Mouse (Mus musculus) olfactory bulb, adult 2 months (tissue): ENCODE measurements around the gene Slc23a2. TPM values are rescaled to one million over a fixed set of nuclear protein-coding genes. Genes with fewer than 3 reads are reported as not detected.

Experiments
- H3K27ac ChIP-seq: fragments of 200-500 bp; 2 replicates; pipeline ENCODE4 v1.5.1; 2012; ENCODE audit warnings: low read depth, low read length; ENCODE audit not compliant: insufficient read depth
- H3K4me1 ChIP-seq: fragments of 200-500 bp; 2 replicates; pipeline ENCODE4 v1.6.1; 2012; ENCODE audit warnings: low read length; ENCODE audit not compliant: control insufficient read depth, insufficient read depth
- H3K4me3 ChIP-seq: fragments of 200-500 bp; 2 replicates; pipeline ENCODE4 v1.5.1; 2012; ENCODE audit warnings: mild to moderate bottlenecking, low read depth, low read length, moderate library complexity; ENCODE audit not compliant: insufficient read depth
- CTCF ChIP-seq: fragments of 200-500 bp; IDR thresholded peaks from 2 replicates; pipeline ENCODE4 v1.5.1; 2012; ENCODE audit warnings: low read depth, mild to moderate bottlenecking, low read length, moderate library complexity; ENCODE audit not compliant: insufficient read depth
- POLR2A ChIP-seq: fragments of 200-500 bp; IDR thresholded peaks from 2 replicates; pipeline ENCODE4 v1.6.1; 2012; ENCODE audit warnings: mild to moderate bottlenecking, low read depth, low read length, moderate library complexity; ENCODE audit not compliant: insufficient read depth
- WGBS: fragments of 180-500 bp; shearing (Covaris S2); methylation state at CpG from one replicate; pipeline ENCODE4 v1.1.7; 2018; 5-methylcytosine and 5-hydroxymethylcytosine counted together
- polyA plus RNA-seq: library from polyadenylated mRNA; stranded (reverse); fragments of >200 nt; gene quantifications from 2 replicates; pipeline ENCODE4 v1.2.4, GENCODE M21; 2012; ENCODE audit warnings: low replicate concordance; ENCODE audit not compliant: missing spikeins, insufficient read depth, insufficient read length

Gene Slc23a2
- polyA plus RNA-seq, 1 experiment = not detected

GRCm38 (mm10) chr2:132047364-132047763, 97.5 kb downstream of the Slc23a2 start:
- WGBS = 77% methylated on average over 4 of the region's 4 CpGs
- H3K27ac ChIP-seq = no peak overlapping the region
- H3K4me1 ChIP-seq = peaks cover 10% of the 10 kb centered on the region
- no peak overlapping the region for H3K4me3 ChIP-seq
- TF ChIP-seq POLR2A (no peak), CTCF (no peak)

GRCm38 (mm10) chr2:132046659-132047058, 98.2 kb downstream of the Slc23a2 start:
- Histone ChIP-seq H3K4me3 (no peak overlapping the region), H3K27ac (no peak overlapping the region), H3K4me1 (peaks cover 10% of the 10 kb centered on the region)
- 96% methylated on average over 4 of the region's 4 CpGs for WGBS
- TF ChIP-seq POLR2A (no peak), CTCF (no peak)

- Histone ChIP-seq H3K27ac (peak overlapping the region; percentile 20; the same call in 1 of the 2 replicates), H3K4me3 (no peak overlapping the region), H3K4me1 (peaks cover 14% of the 10 kb centered on the region)
- WGBS = 82% methylated on average over 15 of the region's 15 CpGs
- TF ChIP-seq CTCF = no peak
- no peak for TF ChIP-seq POLR2A
Measured at GRCm38 (mm10) chr2:132044320-132045274, 100.3 kb downstream of the Slc23a2 start.

- H3K27ac ChIP-seq = peak overlapping the region; percentile 34; the same call in 1 of the 2 replicates
- H3K4me1 ChIP-seq = peaks cover 16% of the 10 kb centered on the region
- H3K4me3 ChIP-seq = no peak overlapping the region
- WGBS = 33% methylated on average over 13 of the region's 13 CpGs
- TF ChIP-seq POLR2A (no peak), CTCF (no peak)
Measured at GRCm38 (mm10) chr2:132043101-132043621, 101.7 kb downstream of the Slc23a2 start.

- Histone ChIP-seq H3K4me1 (peaks cover 15% of the 10 kb centered on the region), H3K4me3 (no peak overlapping the region), H3K27ac (no peak overlapping the region)
- no peak for TF ChIP-seq CTCF
- WGBS = 70% methylated on average over 7 of the region's 7 CpGs
Measured at GRCm38 (mm10) chr2:132039894-132040293, 105.0 kb downstream of the Slc23a2 start.

- TF ChIP-seq CTCF (no peak), POLR2A (no peak)
- Histone ChIP-seq H3K27ac (no peak overlapping the region), H3K4me3 (no peak overlapping the region), H3K4me1 (peaks cover 6% of the 10 kb centered on the region; the same call in 1 of the 2 replicates)
- 81% methylated on average over 5 of the region's 5 CpGs for WGBS
Measured at GRCm38 (mm10) chr2:132036326-132036725, 108.6 kb downstream of the Slc23a2 start.

- Histone ChIP-seq H3K27ac (no peak overlapping the region), H3K4me3 (no peak overlapping the region), H3K4me1 (peaks cover 9% of the 10 kb centered on the region; the same call in 1 of the 2 replicates)
- TF ChIP-seq POLR2A = no peak
- TF ChIP-seq CTCF = no peak
- 74% methylated on average over 11 of the region's 11 CpGs for WGBS
Measured at GRCm38 (mm10) chr2:132035470-132035835, 109.5 kb downstream of the Slc23a2 start.

- Histone ChIP-seq H3K27ac (no peak overlapping the region), H3K4me1 (peaks cover 11% of the 10 kb centered on the region; the same call in 1 of the 2 replicates), H3K4me3 (no peak overlapping the region)
- 86% methylated on average over 4 of the region's 4 CpGs for WGBS
- TF ChIP-seq CTCF = no peak
- no peak for TF ChIP-seq POLR2A
Measured at GRCm38 (mm10) chr2:132034590-132035469, 110.1 kb downstream of the Slc23a2 start.
